Mouse (Mus musculus): ENCODE data around the gene Fasl.

- no peak for TF ChIP-seq CTCF (IDR thresholded peaks at IDR 0.05; ENCODE audit: low read depth)
- no peak for TF ChIP-seq EP300 (IDR thresholded peaks at IDR 0.05; ENCODE audit: low read depth)
Observed at GRCm38 (mm10) chr1:161766656-161767055, 21.6 kb downstream of the Fasl start.

Measured in heart, postnatal 0 days (tissue).